Mouse (Mus musculus) thymus, adult 2 months (tissue): ENCODE measurements around the gene Tfe3.

Experiments
- CTCF ChIP-seq: fragments of 200-500 bp; IDR thresholded peaks from 2 replicates; pipeline ENCODE4 v1.5.1; 2012; ENCODE audit warnings: mild to moderate bottlenecking, control low read depth, low read length, moderate library complexity, borderline replicate concordance; ENCODE audit not compliant: control insufficient read depth, poor library complexity, insufficient read depth; ENCODE audit errors: extremely low read depth
- POLR2A ChIP-seq: fragments of 200-500 bp; IDR thresholded peaks from 2 replicates; pipeline ENCODE4 v1.6.1; 2012; ENCODE audit warnings: mild to moderate bottlenecking, low read length, control low read depth, moderate library complexity; ENCODE audit not compliant: control insufficient read depth, poor library complexity, insufficient read depth; ENCODE audit errors: extremely low read depth

DNA sequence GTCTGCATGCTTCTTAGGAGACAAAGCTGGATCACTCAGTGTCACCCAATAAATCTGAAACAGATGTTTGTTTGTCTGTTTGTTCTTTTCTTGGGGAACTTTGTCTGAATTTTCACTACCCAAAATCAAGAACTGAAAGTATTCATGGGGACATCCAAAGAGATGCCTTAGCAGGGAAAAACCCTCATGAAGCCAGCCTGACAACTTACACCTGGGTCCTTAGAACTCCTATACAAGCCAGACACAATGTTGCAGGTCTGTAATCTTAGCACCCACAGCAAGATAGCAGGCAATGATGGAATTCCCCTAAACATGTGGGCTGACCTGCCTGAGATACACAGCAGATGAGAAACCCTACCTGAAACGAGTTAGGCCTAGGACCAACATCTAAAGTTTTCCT is 17.4 kb upstream of the Tfe3 start:
- no peak for TF ChIP-seq CTCF
- TF ChIP-seq POLR2A, result no peak
